12 mouse cellular contexts compared by ENCODE assay signal in genomic region chr3:51122541-51122935, GRCm38 (mm10).
DNase-seq lines count a peak whose midpoint lies in the region; ATAC-seq lines count a peak whose summit lies in the region.
"Had no signal": no experiment of that assay in that cellular context is flagged by ENCODE, and none has a peak within 500 bp of the region (broad histone marks: within the 10 kb centered on the region; RNA-seq: fewer than 3 reads in every experiment).

No protein-coding gene starts in this region.

- no peaks in the 10 kb centered on the region for H3K9me3 ChIP-seq in hindbrain, embryonic 13.5 days
- no peaks in the 10 kb centered on the region for H3K9me3 ChIP-seq in hindbrain, embryonic 10.5 days
- no peaks in the 10 kb centered on the region for H3K9me3 ChIP-seq in midbrain, embryonic 15.5 days
- H3K9me3 ChIP-seq in midbrain, embryonic 14.5 days (ENCODE audit: control insufficient read depth, low read length): no peaks in the 10 kb centered on the region
- H3K9me3 ChIP-seq in limb, embryonic 10.5 days (replicated peaks): no peaks in the 10 kb centered on the region
- H3K9me3 ChIP-seq: lung, embryonic 15.5 days had no signal

- no peak overlapping the region for H3K9ac ChIP-seq in hindbrain, embryonic 13.5 days
- H3K9ac ChIP-seq in midbrain, embryonic 15.5 days: no peak overlapping the region
- no peak overlapping the region for H3K9ac ChIP-seq in midbrain, embryonic 14.5 days (replicated peaks; ENCODE audit: low read length)
- H3K9ac ChIP-seq: liver, embryonic 14.5 days; lung, embryonic 15.5 days had no signal

- H3K27ac ChIP-seq in hindbrain, embryonic 13.5 days: no peak overlapping the region
- no peak overlapping the region for H3K27ac ChIP-seq in hindbrain, embryonic 10.5 days
- no peak overlapping the region for H3K27ac ChIP-seq in midbrain, embryonic 15.5 days
- no peak overlapping the region for H3K27ac ChIP-seq in midbrain, embryonic 14.5 days (replicated peaks; ENCODE audit: low read depth, low read length)
- no peak overlapping the region for H3K27ac ChIP-seq in limb, embryonic 10.5 days
- H3K27ac ChIP-seq: liver, embryonic 14.5 days; lung, embryonic 15.5 days; stomach, postnatal 0 days had no signal

- DNase-seq in hindbrain, embryonic 10.5 days (ENCODE audit: low spot score): no peak
- DNase-seq in midbrain, embryonic 14.5 days: no peak
- peak; percentile 65 for DNase-seq in 416B (ENCODE audit: low read depth)
- DNase-seq in limb, embryonic 10.5 days (ENCODE audit: low spot score): no peak
- DNase-seq: thymus, adult 18-20 months had no signal

- 96% methylated on average over 1 of the region's 1 CpGs for WGBS in hindbrain, embryonic 13.5 days
- WGBS in hindbrain, embryonic 10.5 days: 95% methylated on average over 1 of the region's 1 CpGs
- 100% methylated on average over 1 of the region's 1 CpGs for WGBS in midbrain, embryonic 15.5 days
- 100% methylated on average over 1 of the region's 1 CpGs for WGBS in midbrain, embryonic 14.5 days
- WGBS in limb, embryonic 10.5 days: 86% methylated on average over 1 of the region's 1 CpGs

- H3K4me2 ChIP-seq in hindbrain, embryonic 13.5 days: no peak overlapping the region
- H3K4me2 ChIP-seq in midbrain, embryonic 15.5 days: no peak overlapping the region
- no peak overlapping the region for H3K4me2 ChIP-seq in midbrain, embryonic 14.5 days (ENCODE audit: low read length)
- H3K4me2 ChIP-seq: lung, embryonic 15.5 days had no signal

- H3K4me3 ChIP-seq in hindbrain, embryonic 13.5 days: no peak overlapping the region
- H3K4me3 ChIP-seq in hindbrain, embryonic 10.5 days: no peak overlapping the region
- no peak overlapping the region for H3K4me3 ChIP-seq in midbrain, embryonic 15.5 days
- H3K4me3 ChIP-seq in midbrain, embryonic 14.5 days (replicated peaks; ENCODE audit: low read depth, low read length): no peak overlapping the region
- H3K4me3 ChIP-seq in limb, embryonic 10.5 days: no peak overlapping the region
- H3K4me3 ChIP-seq: lung, embryonic 15.5 days had no signal

- H3K27me3 ChIP-seq in hindbrain, embryonic 13.5 days: no peaks in the 10 kb centered on the region
- no peaks in the 10 kb centered on the region for H3K27me3 ChIP-seq in hindbrain, embryonic 10.5 days (ENCODE audit: insufficient read depth, poor library complexity, severe bottlenecking)
- 0 out of 2 replicates have a peak, but pooled peaks cover 5% of the 10 kb centered on the region for H3K27me3 ChIP-seq in midbrain, embryonic 15.5 days (replicated peaks)
- no peaks in the 10 kb centered on the region for H3K27me3 ChIP-seq in midbrain, embryonic 14.5 days (ENCODE audit: control insufficient read depth, insufficient read depth, low read length)
- H3K27me3 ChIP-seq in limb, embryonic 10.5 days (ENCODE audit: low read depth, poor library complexity, severe bottlenecking): no peaks in the 10 kb centered on the region
- H3K27me3 ChIP-seq: CH12.LX; lung, embryonic 15.5 days had no signal

- ATAC-seq in hindbrain, embryonic 13.5 days (ENCODE audit: low FRiP score): 0 out of 2 replicates have a peak, but pooled peaks have one; percentile 9
- ATAC-seq in midbrain, embryonic 15.5 days (replicated peaks): peak; percentile 31; the same call in 1 of the 2 replicates
- ATAC-seq in midbrain, embryonic 14.5 days (ENCODE audit: low FRiP score, low TSS enrichment): no peak
- peak; percentile 40 for ATAC-seq in granulocyte monocyte progenitor cell, adult 5-6 weeks (replicated peaks; ENCODE audit: poor library complexity, severe bottlenecking)

- peaks cover 7% of the 10 kb centered on the region; the same call in 1 of the 2 replicates for H3K4me1 ChIP-seq in hindbrain, embryonic 13.5 days (replicated peaks)
- no peaks in the 10 kb centered on the region for H3K4me1 ChIP-seq in hindbrain, embryonic 10.5 days (replicated peaks)
- H3K4me1 ChIP-seq in midbrain, embryonic 15.5 days: peaks cover 7% of the 10 kb centered on the region
- H3K4me1 ChIP-seq in midbrain, embryonic 14.5 days (ENCODE audit: control insufficient read depth, insufficient read depth, low read length): no peaks in the 10 kb centered on the region
- H3K4me1 ChIP-seq in limb, embryonic 10.5 days: peaks cover 11% of the 10 kb centered on the region
- H3K4me1 ChIP-seq: lung, embryonic 15.5 days had no signal

- H3K36me3 ChIP-seq in hindbrain, embryonic 13.5 days: no peaks in the 10 kb centered on the region
- no peaks in the 10 kb centered on the region for H3K36me3 ChIP-seq in hindbrain, embryonic 10.5 days
- no peaks in the 10 kb centered on the region for H3K36me3 ChIP-seq in midbrain, embryonic 15.5 days (replicated peaks)
- no peaks in the 10 kb centered on the region for H3K36me3 ChIP-seq in midbrain, embryonic 14.5 days (ENCODE audit: control insufficient read depth, insufficient read depth, low read length)
- H3K36me3 ChIP-seq in limb, embryonic 10.5 days: no peaks in the 10 kb centered on the region
- H3K36me3 ChIP-seq: lung, embryonic 15.5 days had no signal
